Mouse (Mus musculus) liver, embryonic 13.5 days (tissue): ENCODE results near the gene Zdhhc11. TPM values are rescaled to one million over a fixed set of nuclear protein-coding genes. Genes with fewer than 3 reads are reported as not detected.

Source experiments
- ATAC-seq: fragments of 200-750 bp; cut with Nextera tagmentation; 2 replicates; pipeline ENCODE4 v1.8.0; 2017; ENCODE audit warnings: low read depth, mild to moderate bottlenecking, moderate number of reproducible peaks, moderate library complexity
- DNase-seq: peaks from one replicate; pipeline ENCODE4 v3.0.0; 2022
- H3K27ac ChIP-seq: fragments of 300-500 bp; sonication (generic); 2 replicates; pipeline ENCODE4 v1.5.1; 2015; ENCODE audit warnings: moderate library complexity, mild to moderate bottlenecking, inconsistent platforms
- H3K27me3 ChIP-seq: fragments of 300-500 bp; sonication (generic); 2 replicates; pipeline ENCODE4 v1.6.1; 2015; ENCODE audit warnings: mild to moderate bottlenecking, inconsistent platforms
- H3K36me3 ChIP-seq: fragments of 300-500 bp; sonication (generic); 2 replicates; pipeline ENCODE4 v1.6.1; 2015; ENCODE audit warnings: mild to moderate bottlenecking, inconsistent platforms
- H3K4me1 ChIP-seq: fragments of 300-500 bp; sonication (generic); replicated peaks from 2 replicates; pipeline ENCODE4 v1.6.1; 2015; ENCODE audit warnings: inconsistent platforms
- H3K4me2 ChIP-seq: fragments of 300-500 bp; sonication (generic); 2 replicates; pipeline ENCODE4 v1.6.1; 2015; ENCODE audit warnings: inconsistent platforms, mild to moderate bottlenecking, moderate library complexity
- H3K4me3 ChIP-seq: fragments of 300-500 bp; sonication (generic); replicated peaks from 2 replicates; pipeline ENCODE4 v1.5.1; 2015; ENCODE audit warnings: mild to moderate bottlenecking, inconsistent platforms
- H3K9ac ChIP-seq: fragments of 300-500 bp; sonication (generic); 2 replicates; pipeline ENCODE4 v1.6.1; 2015; ENCODE audit warnings: mild to moderate bottlenecking, inconsistent platforms
- H3K9me3 ChIP-seq: fragments of 300-500 bp; sonication (generic); replicated peaks from 2 replicates; pipeline ENCODE4 v1.6.1; 2016; ENCODE audit warnings: inconsistent platforms
- WGBS: fragments of 180-500 bp; shearing (Covaris S2); methylation state at CpG from one replicate; pipeline ENCODE4 v1.1.7; 2015; ENCODE audit not compliant: insufficient replicate concordance; 5-methylcytosine and 5-hydroxymethylcytosine counted together
- microRNA-seq: library from miRNA; unstranded; fragments of <30 nt; microRNA quantifications from one replicate; pipeline ENCODE4, GENCODE M21; 2016
- polyA plus RNA-seq: library from polyadenylated mRNA; unstranded; fragments of >200 nt; fragmentation: Nextera tagmentation; extraction: Ambion mirVana; gene quantifications from 2 replicates; pipeline ENCODE4 v1.2.1, GENCODE M21; 2015

The Zdhhc11 gene
- polyA plus RNA-seq, 1 experiment from 2014 or later = not detected

- H3K9ac ChIP-seq = no peak overlapping the region
- WGBS = 44% methylated on average over 2 of the region's 2 CpGs
- no peak for DNase-seq
- H3K27ac ChIP-seq = no peak overlapping the region
- no peaks in the 10 kb centered on the region for H3K27me3 ChIP-seq
- no peaks in the 10 kb centered on the region for H3K9me3 ChIP-seq
- no peak for ATAC-seq
- H3K4me1 ChIP-seq = peaks cover 10% of the 10 kb centered on the region; the same call in 1 of the 2 replicates
- no peak overlapping the region for H3K4me2 ChIP-seq
- no peaks in the 10 kb centered on the region for H3K36me3 ChIP-seq
- H3K4me3 ChIP-seq = no peak overlapping the region
Measured at GRCm38 (mm10) chr13:74029013-74029412, 65.4 kb downstream of the Zdhhc11 start.

DNA sequence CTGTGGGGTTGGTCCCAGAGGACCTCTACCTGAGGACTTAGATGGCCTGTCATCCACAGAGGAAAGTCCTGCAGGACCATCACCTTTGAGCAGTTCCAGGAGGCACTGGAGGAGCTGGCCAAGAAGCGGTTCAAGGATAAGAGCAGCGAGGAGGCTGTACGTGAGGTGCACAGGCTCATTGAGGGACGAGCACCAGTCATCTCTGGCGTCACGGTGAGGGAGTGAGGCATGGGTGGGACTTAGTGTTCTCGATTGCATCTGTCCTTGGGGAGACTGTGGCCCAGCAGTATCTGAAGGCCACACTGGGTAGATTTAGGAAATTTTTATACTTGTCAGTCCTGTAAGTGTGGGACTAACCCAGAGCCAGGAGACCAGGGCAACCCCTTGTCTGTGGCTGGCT lies 67.0 kb downstream of the Zdhhc11 start:
- Histone ChIP-seq H3K4me2 (no peak overlapping the region), H3K27ac (no peak overlapping the region), H3K27me3 (no peaks in the 10 kb centered on the region), H3K9ac (no peak overlapping the region), H3K4me1 (peaks cover 5% of the 10 kb centered on the region; the same call in 1 of the 2 replicates), H3K36me3 (peaks cover under 1% of the 10 kb centered on the region; the same call in 1 of the 2 replicates), H3K9me3 (no peaks in the 10 kb centered on the region), H3K4me3 (no peak overlapping the region)
- ATAC-seq (no peak), DNase-seq (no peak)
- 72% methylated on average over 7 of the region's 7 CpGs for WGBS

DNA sequence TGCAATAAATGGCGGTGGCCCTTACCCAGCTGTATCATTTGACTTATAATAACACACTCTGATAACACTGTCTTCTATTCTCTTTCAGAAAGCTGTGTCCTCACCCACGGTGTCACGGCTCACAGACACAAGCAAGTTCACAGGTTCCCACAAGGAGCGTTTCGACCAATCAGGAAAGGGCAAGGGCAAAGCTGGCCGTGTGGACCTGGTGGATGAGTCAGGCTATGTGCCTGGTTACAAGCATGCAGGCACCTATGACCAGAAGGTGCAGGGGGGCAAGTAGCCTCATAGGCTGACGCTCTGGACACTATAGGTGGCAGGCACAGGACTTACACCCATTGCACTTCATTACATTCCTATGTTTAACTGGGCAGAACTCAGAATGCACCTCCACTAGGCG lies 67.5 kb downstream of the Zdhhc11 start:
- no peak overlapping the region for H3K9ac ChIP-seq
- DNase-seq (no peak), ATAC-seq (no peak)
- H3K4me1 ChIP-seq = peaks cover 1% of the 10 kb centered on the region; the same call in 1 of the 2 replicates
- peaks cover 2% of the 10 kb centered on the region; the same call in 1 of the 2 replicates for H3K36me3 ChIP-seq
- H3K4me3 ChIP-seq = no peak overlapping the region
- no peaks in the 10 kb centered on the region for H3K27me3 ChIP-seq
- no peak overlapping the region for H3K27ac ChIP-seq
- no peaks in the 10 kb centered on the region for H3K9me3 ChIP-seq
- 72% methylated on average over 8 of the region's 8 CpGs for WGBS
- H3K4me2 ChIP-seq = no peak overlapping the region

- no peak for DNase-seq
- H3K36me3 ChIP-seq = peaks cover 14% of the 10 kb centered on the region
- no peak overlapping the region for H3K9ac ChIP-seq
- H3K4me2 ChIP-seq = no peak overlapping the region
- H3K27ac ChIP-seq = no peak overlapping the region
- H3K4me3 ChIP-seq = no peak overlapping the region
- ATAC-seq = no peak
- H3K27me3 ChIP-seq = no peaks in the 10 kb centered on the region
- H3K9me3 ChIP-seq = no peaks in the 10 kb centered on the region
- WGBS = 69% methylated on average over 2 of the region's 2 CpGs
- H3K4me1 ChIP-seq = no peaks in the 10 kb centered on the region
Measured at GRCm38 (mm10) chr13:74034756-74035155, 71.1 kb downstream of the Zdhhc11 start.

DNA sequence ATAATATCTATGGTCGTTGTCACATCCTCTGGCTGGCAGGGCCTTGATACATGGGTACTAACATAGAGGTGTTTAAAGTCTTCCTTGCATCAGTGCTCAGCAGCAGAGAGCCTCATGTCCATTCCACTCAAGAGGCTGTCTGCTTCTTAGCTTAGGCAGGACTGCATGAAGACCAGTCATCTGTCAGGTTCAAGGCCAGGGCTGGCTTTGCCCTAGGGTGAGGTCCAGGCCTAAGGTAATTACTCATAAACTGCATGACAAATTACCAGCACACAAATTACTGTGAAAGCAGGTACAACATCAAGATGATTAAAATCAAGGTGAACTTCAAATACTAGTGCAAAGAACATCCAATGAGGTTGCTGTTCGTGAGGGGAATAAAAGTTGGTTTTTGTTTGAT lies 72.1 kb downstream of the Zdhhc11 start:
- Histone ChIP-seq H3K4me3 (no peak overlapping the region), H3K9ac (no peak overlapping the region), H3K27me3 (no peaks in the 10 kb centered on the region), H3K4me1 (no peaks in the 10 kb centered on the region), H3K9me3 (no peaks in the 10 kb centered on the region), H3K36me3 (peaks cover 24% of the 10 kb centered on the region), H3K27ac (no peak overlapping the region), H3K4me2 (no peak overlapping the region)
- DNase-seq (no peak), ATAC-seq (no peak)
- WGBS = 75% methylated on average over 2 of the region's 2 CpGs

DNA sequence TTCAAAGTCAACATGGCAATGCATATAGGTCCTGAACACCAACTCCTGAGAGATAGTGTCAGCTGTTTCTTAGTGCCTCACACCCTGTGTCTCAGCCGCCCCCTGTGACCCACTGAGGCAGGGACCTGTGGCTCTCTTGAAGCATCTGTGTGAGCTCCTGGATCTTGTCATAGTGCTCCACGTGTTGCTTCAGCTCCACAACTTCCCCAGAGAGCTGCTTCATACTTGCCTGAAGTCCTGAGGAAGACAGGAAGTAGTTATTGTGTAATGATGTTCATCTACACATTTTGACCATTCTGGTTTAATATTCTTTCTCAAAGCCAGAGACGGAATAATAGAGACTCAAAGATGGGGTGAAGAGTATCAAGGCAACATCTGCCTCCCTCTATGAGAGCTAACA lies 76.3 kb downstream of the Zdhhc11 start:
- no peak for ATAC-seq
- H3K4me2 ChIP-seq = no peak overlapping the region
- no peaks in the 10 kb centered on the region for H3K4me1 ChIP-seq
- no peak overlapping the region for H3K9ac ChIP-seq
- DNase-seq = no peak
- no peak overlapping the region for H3K27ac ChIP-seq
- H3K36me3 ChIP-seq = peaks cover 51% of the 10 kb centered on the region
- no peaks in the 10 kb centered on the region for H3K9me3 ChIP-seq
- WGBS = 74% methylated on average over 3 of the region's 3 CpGs
- no peak overlapping the region for H3K4me3 ChIP-seq
- H3K27me3 ChIP-seq = no peaks in the 10 kb centered on the region

Small RNA genes lying within 50 kb of the gene (microRNA-seq; reads per million reads assigned to microRNA genes)
- not detected for gene Gm25197

Other genes with a start within 250 kb of the Zdhhc11 start
- gene Slc12a7, start 230.8 kb upstream of the Zdhhc11 start, polyA plus RNA-seq = 6.9 and 9.2 TPM in 2 replicates
- gene Nkd2, start 116.2 kb upstream of the Zdhhc11 start, polyA plus RNA-seq = 0.12 and 0.23 TPM in 2 replicates
- gene Trip13, start 26.1 kb upstream of the Zdhhc11 start, polyA plus RNA-seq = 29.0 and 34.3 TPM in 2 replicates
- 18.1 and 18.2 TPM in 2 replicates for gene Brd9, start 26.0 kb upstream of the Zdhhc11 start, polyA plus RNA-seq
- gene Tppp, start 45.6 kb downstream of the Zdhhc11 start, polyA plus RNA-seq = 0.20 and 0.30 TPM in 2 replicates
- 7.8 and 8.6 TPM in 2 replicates for gene Cep72, start 98.4 kb downstream of the Zdhhc11 start, polyA plus RNA-seq
- gene Slc9a3, start 157.6 kb downstream of the Zdhhc11 start, polyA plus RNA-seq = not detected in 2 replicates
- 33.3 and 35.7 TPM in 2 replicates for gene Exoc3, start 244.9 kb downstream of the Zdhhc11 start, polyA plus RNA-seq